Mouse (Mus musculus) right cerebral cortex, postnatal 10 days (tissue): ENCODE measurements around the gene Abcc2.
A peak's percentile ranks its signal among the peaks of the same experiment; 100 is the strongest.

Experiments
- DNase-seq, 2 experiments: peaks; one replicate each; pipeline ENCODE4 v3.0.0; 2021; ENCODE audit warnings: low spot score in 2 of 2

The Abcc2 gene

GRCm38 (mm10) chr19:43851996-43852630 lies 70.1 kb downstream of the Abcc2 start:
- no peak for DNase-seq

GRCm38 (mm10) chr19:43852837-43853545 lies 71.0 kb downstream of the Abcc2 start:
- DNase-seq, result no peak

GRCm38 (mm10) chr19:43857347-43857746 lies 75.4 kb downstream of the Abcc2 start:
- DNase-seq, result peak in 1 of 2 experiments; percentile 16

GRCm38 (mm10) chr19:43870418-43870817 lies 88.4 kb downstream of the Abcc2 start:
- DNase-seq, result no peak

GRCm38 (mm10) chr19:43874351-43874750 lies 92.4 kb downstream of the Abcc2 start:
- no peak for DNase-seq

- DNase-seq, result peak; percentile 54 to 62
Observed at GRCm38 (mm10) chr19:43875996-43876395, 94.0 kb downstream of the Abcc2 start.

- DNase-seq, result no peak
Observed at GRCm38 (mm10) chr19:43877364-43877763, 95.4 kb downstream of the Abcc2 start.

GRCm38 (mm10) chr19:43878111-43879092 lies 96.4 kb downstream of the Abcc2 start:
- no peak for DNase-seq

- peak; percentile 82 to 85 for DNase-seq
Observed at GRCm38 (mm10) chr19:43879401-43880212, 97.6 kb downstream of the Abcc2 start.

- no peak for DNase-seq
Observed at GRCm38 (mm10) chr19:43880420-43880819, 98.4 kb downstream of the Abcc2 start.

- no peak for DNase-seq
Observed at GRCm38 (mm10) chr19:43881615-43882014, 99.6 kb downstream of the Abcc2 start.

GRCm38 (mm10) chr19:43882895-43883573 lies 101.0 kb downstream of the Abcc2 start:
- no peak for DNase-seq

- no peak for DNase-seq
Observed at GRCm38 (mm10) chr19:43884668-43885498, 102.9 kb downstream of the Abcc2 start.

GRCm38 (mm10) chr19:43886371-43887099 lies 104.5 kb downstream of the Abcc2 start:
- no peak for DNase-seq

GRCm38 (mm10) chr19:43887242-43887641 lies 105.2 kb downstream of the Abcc2 start:
- DNase-seq, result no peak

- DNase-seq, result no peak
Observed at GRCm38 (mm10) chr19:43887725-43888124, 105.7 kb downstream of the Abcc2 start.
